Mouse (Mus musculus): Measurements from ENCODE around the gene Spata33.

Spata33 gene

GRCm38 (mm10) chr8:123248596-123248995, 36.0 kb downstream of the Spata33 start:
- TF ChIP-seq GATA4 (IDR thresholded peaks at IDR 0.05; ENCODE audit: insufficient replicate concordance, low read length), result no peak

DNA sequence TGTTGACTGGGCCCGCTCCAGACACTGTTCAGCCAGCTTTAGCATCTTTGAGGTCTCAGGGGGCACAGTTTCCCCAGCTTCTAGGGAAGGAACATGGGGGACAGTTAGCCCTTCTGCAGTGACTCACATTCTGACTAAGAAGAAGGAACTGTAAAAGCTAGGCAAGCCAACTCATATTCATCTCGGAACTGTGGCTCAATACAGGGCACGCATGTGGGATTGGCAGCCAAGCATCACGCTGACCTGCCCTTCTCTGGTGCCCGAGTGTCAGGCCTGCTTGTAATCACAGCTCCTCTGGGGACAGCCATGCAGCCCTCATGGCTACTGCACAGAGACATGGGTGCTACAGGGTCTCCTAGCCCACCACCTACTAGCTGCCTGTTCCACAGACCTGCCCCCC, 38.3 kb downstream of the Spata33 start:
- TF ChIP-seq GATA4 (IDR thresholded peaks at IDR 0.05; ENCODE audit: insufficient replicate concordance, low read length), result no peak

- no peak for TF ChIP-seq GATA4 (IDR thresholded peaks at IDR 0.05; ENCODE audit: insufficient replicate concordance, low read length)
These were observed 40.3 kb downstream of the Spata33 start for GRCm38 (mm10) chr8:123252925-123253324.

DNA sequence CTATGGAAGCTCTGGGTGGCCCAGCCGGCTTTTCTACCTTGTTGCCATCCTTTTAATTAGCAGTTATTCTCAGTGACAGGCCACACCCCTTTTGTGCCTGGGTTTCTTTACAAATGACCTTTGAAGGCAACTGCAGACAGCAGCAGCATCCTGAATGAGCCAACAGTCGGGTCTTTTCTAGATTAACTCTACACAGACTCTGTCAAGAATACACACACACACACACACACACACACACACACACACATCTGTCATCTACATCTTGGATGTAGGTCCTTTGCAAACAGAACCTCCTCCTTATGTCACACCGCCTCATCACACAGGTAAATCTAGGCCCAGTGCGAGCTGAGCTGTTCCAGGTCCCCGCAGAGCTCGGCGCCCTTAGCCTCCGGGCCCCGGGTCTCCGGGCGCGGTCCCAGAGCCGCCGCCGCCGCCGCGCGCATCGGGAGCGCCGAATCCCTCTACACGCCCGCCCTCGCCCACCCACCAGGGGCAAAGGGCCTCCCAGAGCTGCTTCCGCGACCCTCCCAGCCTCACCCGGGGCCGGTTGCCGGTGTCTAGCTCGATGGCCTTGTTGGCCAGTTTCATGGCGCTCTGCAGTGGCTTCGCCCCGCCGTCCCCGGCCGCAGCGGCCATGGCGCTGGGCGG, 40.9 kb downstream of the Spata33 start:
- TF ChIP-seq GATA4 (IDR thresholded peaks at IDR 0.05; ENCODE audit: insufficient replicate concordance, low read length), result no peak

- no peak; the same call in 1 of the 2 replicates for TF ChIP-seq GATA4 (IDR thresholded peaks at IDR 0.05; ENCODE audit: insufficient replicate concordance, low read length)
These were observed 41.7 kb downstream of the Spata33 start, which contains the start of the genes Zfp276 and Vps9d1 for GRCm38 (mm10) chr8:123254099-123254885. TSS of gene Zfp276 (plus strand) at chr8:123254195. TSS of gene Vps9d1 (minus strand) at chr8:123254348.

DNA sequence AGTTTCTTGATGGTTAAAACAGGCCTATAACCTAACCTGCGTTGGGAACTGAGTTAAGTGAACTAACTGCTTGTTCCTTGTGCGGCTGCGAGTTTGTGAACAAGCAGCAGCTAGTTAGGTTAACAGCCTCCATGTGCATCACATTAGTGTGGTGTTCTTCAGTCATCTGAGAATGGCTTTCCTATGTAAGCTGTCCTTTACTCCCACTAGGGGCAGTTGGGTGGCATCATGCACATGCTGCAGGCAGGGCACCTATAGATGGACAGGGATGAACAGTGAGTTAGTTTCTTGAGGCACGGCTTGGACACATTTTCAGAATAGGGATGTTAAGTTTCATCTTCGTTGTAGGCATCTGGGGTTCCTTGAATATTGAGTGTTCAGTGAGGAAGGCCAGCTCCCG, 42.5 kb downstream of the Spata33 start:
- TF ChIP-seq GATA4 (IDR thresholded peaks at IDR 0.05; ENCODE audit: insufficient replicate concordance, low read length), result no peak

- TF ChIP-seq GATA4 (IDR thresholded peaks at IDR 0.05; ENCODE audit: insufficient replicate concordance, low read length), result no peak
These were observed 44.5 kb downstream of the Spata33 start for GRCm38 (mm10) chr8:123257114-123257513.

- no peak for TF ChIP-seq GATA4 (IDR thresholded peaks at IDR 0.05; ENCODE audit: insufficient replicate concordance, low read length)
These were observed 55.5 kb downstream of the Spata33 start for GRCm38 (mm10) chr8:123267926-123268656.

DNA sequence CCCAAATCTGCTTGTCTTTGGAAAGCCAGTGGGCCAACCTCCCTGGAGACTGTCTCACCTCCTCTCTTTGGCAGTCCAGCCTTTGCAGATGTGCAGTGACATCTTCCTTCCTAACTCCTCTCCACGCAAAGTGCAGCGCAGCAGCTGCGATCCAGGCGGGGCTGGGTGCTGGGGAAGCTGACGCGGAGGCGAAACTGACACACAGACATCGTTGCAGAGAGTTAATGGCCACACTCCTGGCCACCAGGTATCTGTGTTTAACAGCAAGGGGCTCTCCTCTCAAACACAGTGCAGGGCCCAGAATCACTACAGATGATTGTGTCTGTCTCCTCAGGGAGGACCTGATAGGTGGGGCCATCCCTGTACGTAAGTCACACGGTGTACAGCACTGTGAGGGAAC, 58.5 kb downstream of the Spata33 start:
- no peak for TF ChIP-seq GATA4 (IDR thresholded peaks at IDR 0.05; ENCODE audit: insufficient replicate concordance, low read length)
